Mouse (Mus musculus) heart, embryonic 13.5 days (tissue): ENCODE results near the gene Lrrc36. TPM values are rescaled to one million over a fixed set of nuclear protein-coding genes. Genes with fewer than 3 reads are reported as not detected.

Source experiments
- ATAC-seq: fragments of 200-750 bp; cut with Nextera tagmentation; 2 replicates; pipeline ENCODE4 v1.8.0; 2017; ENCODE audit warnings: moderate TSS enrichment; ENCODE audit not compliant: insufficient number of reproducible peaks, low FRiP score, low TSS enrichment; ENCODE audit errors: extremely low read depth
- H3K27ac ChIP-seq: fragments of 300-500 bp; sonication (generic); replicated peaks from 2 replicates; pipeline ENCODE4 v1.5.1; 2015; ENCODE audit warnings: moderate library complexity, mild to moderate bottlenecking, inconsistent platforms
- H3K27me3 ChIP-seq: fragments of 300-500 bp; sonication (generic); replicated peaks from 2 replicates; pipeline ENCODE4 v1.6.1; 2015; ENCODE audit warnings: mild to moderate bottlenecking, inconsistent platforms
- H3K36me3 ChIP-seq: fragments of 300-500 bp; sonication (generic); 2 replicates; pipeline ENCODE4 v1.6.1; 2015; ENCODE audit warnings: mild to moderate bottlenecking, inconsistent platforms
- H3K4me1 ChIP-seq: fragments of 300-500 bp; sonication (generic); 2 replicates; pipeline ENCODE4 v1.6.1; 2015; ENCODE audit warnings: inconsistent platforms
- H3K4me2 ChIP-seq: fragments of 300-500 bp; sonication (generic); 2 replicates; pipeline ENCODE4 v1.6.1; 2015; ENCODE audit warnings: inconsistent platforms, mild to moderate bottlenecking, moderate library complexity
- H3K4me3 ChIP-seq: fragments of 300-500 bp; sonication (generic); 2 replicates; pipeline ENCODE4 v1.5.1; 2015; ENCODE audit warnings: moderate library complexity, mild to moderate bottlenecking, inconsistent platforms
- H3K9ac ChIP-seq: fragments of 300-500 bp; sonication (generic); 2 replicates; pipeline ENCODE4 v1.6.1; 2015; ENCODE audit warnings: inconsistent platforms, mild to moderate bottlenecking, moderate library complexity
- H3K9me3 ChIP-seq: fragments of 300-500 bp; sonication (generic); 2 replicates; pipeline ENCODE4 v1.6.1; 2016; ENCODE audit warnings: inconsistent platforms
- WGBS: fragments of 180-500 bp; shearing (Covaris S2); methylation state at CpG from one replicate; pipeline ENCODE4 v1.1.7; 2015; ENCODE audit warnings: mixed read lengths; 5-methylcytosine and 5-hydroxymethylcytosine counted together
- polyA plus RNA-seq: library from polyadenylated mRNA; unstranded; fragments of >200 nt; fragmentation: Nextera tagmentation; extraction: Ambion mirVana; gene quantifications from 2 replicates; pipeline ENCODE4 v1.2.1, GENCODE M21; 2015

The Lrrc36 gene
- polyA plus RNA-seq, 1 experiment from 2014 or later = 0.08 TPM

GRCm38 (mm10) chr8:105448188-105448587, 34.8 kb downstream of the Lrrc36 start:
- no peaks in the 10 kb centered on the region for H3K9me3 ChIP-seq
- H3K4me3 ChIP-seq = no peak overlapping the region
- H3K9ac ChIP-seq = no peak overlapping the region
- WGBS = 72% methylated on average over 3 of the region's 3 CpGs
- no peak overlapping the region for H3K4me2 ChIP-seq
- H3K27ac ChIP-seq = no peak overlapping the region
- no peaks in the 10 kb centered on the region for H3K36me3 ChIP-seq
- peaks cover 3% of the 10 kb centered on the region for H3K27me3 ChIP-seq
- H3K4me1 ChIP-seq = peaks cover 10% of the 10 kb centered on the region
- no peak for ATAC-seq

GRCm38 (mm10) chr8:105448596-105448995, 35.2 kb downstream of the Lrrc36 start:
- Histone ChIP-seq H3K27ac (no peak overlapping the region), H3K27me3 (peaks cover 3% of the 10 kb centered on the region), H3K4me1 (peaks cover 10% of the 10 kb centered on the region), H3K9me3 (no peaks in the 10 kb centered on the region), H3K4me3 (no peak overlapping the region), H3K9ac (no peak overlapping the region), H3K4me2 (no peak overlapping the region), H3K36me3 (no peaks in the 10 kb centered on the region)
- ATAC-seq = no peak
- 71% methylated on average over 5 of the region's 5 CpGs for WGBS

- H3K9ac ChIP-seq = no peak overlapping the region
- H3K4me2 ChIP-seq = no peak overlapping the region
- peaks cover 3% of the 10 kb centered on the region; the same call in 1 of the 2 replicates for H3K4me1 ChIP-seq
- no peaks in the 10 kb centered on the region for H3K36me3 ChIP-seq
- ATAC-seq = no peak
- 77% methylated on average over 1 of the region's 1 CpGs for WGBS
- no peaks in the 10 kb centered on the region for H3K9me3 ChIP-seq
- H3K27me3 ChIP-seq = peaks cover 3% of the 10 kb centered on the region
- H3K4me3 ChIP-seq = no peak overlapping the region
- H3K27ac ChIP-seq = no peak overlapping the region
Observed at GRCm38 (mm10) chr8:105450977-105451376, 37.6 kb downstream of the Lrrc36 start.

GRCm38 (mm10) chr8:105451903-105452603, 38.7 kb downstream of the Lrrc36 start:
- H3K9ac ChIP-seq = no peak overlapping the region
- 59% methylated on average over 15 of the region's 15 CpGs for WGBS
- no peaks in the 10 kb centered on the region for H3K36me3 ChIP-seq
- no peak overlapping the region for H3K27ac ChIP-seq
- no peak overlapping the region for H3K4me3 ChIP-seq
- H3K4me1 ChIP-seq = peaks cover under 1% of the 10 kb centered on the region; the same call in 1 of the 2 replicates
- H3K27me3 ChIP-seq = peaks cover 3% of the 10 kb centered on the region
- ATAC-seq = no peak
- no peaks in the 10 kb centered on the region for H3K9me3 ChIP-seq
- no peak overlapping the region for H3K4me2 ChIP-seq

- Histone ChIP-seq H3K27ac (no peak overlapping the region), H3K9ac (no peak overlapping the region), H3K4me1 (peaks cover 5% of the 10 kb centered on the region; the same call in 1 of the 2 replicates), H3K4me3 (no peak overlapping the region), H3K27me3 (peaks cover 3% of the 10 kb centered on the region), H3K36me3 (no peaks in the 10 kb centered on the region), H3K9me3 (no peaks in the 10 kb centered on the region), H3K4me2 (no peak overlapping the region)
- ATAC-seq = no peak
- 67% methylated on average over 5 of the region's 5 CpGs for whole genome bisulfite sequencing
Observed at GRCm38 (mm10) chr8:105453296-105453695, 39.9 kb downstream of the Lrrc36 start.

GRCm38 (mm10) chr8:105454088-105454487, 40.7 kb downstream of the Lrrc36 start:
- no peak overlapping the region for H3K4me2 ChIP-seq
- no peaks in the 10 kb centered on the region for H3K9me3 ChIP-seq
- H3K9ac ChIP-seq = no peak overlapping the region
- H3K36me3 ChIP-seq = no peaks in the 10 kb centered on the region
- WGBS = 52% methylated on average over 5 of the region's 5 CpGs
- H3K27me3 ChIP-seq = peaks cover 3% of the 10 kb centered on the region
- H3K27ac ChIP-seq = no peak overlapping the region
- H3K4me3 ChIP-seq = no peak overlapping the region
- peaks cover 5% of the 10 kb centered on the region; the same call in 1 of the 2 replicates for H3K4me1 ChIP-seq
- ATAC-seq = no peak

GRCm38 (mm10) chr8:105455218-105455617, 41.8 kb downstream of the Lrrc36 start:
- ATAC-seq = no peak

GRCm38 (mm10) chr8:105461085-105461803, 47.9 kb downstream of the Lrrc36 start:
- 0 out of 2 replicates have a peak, but pooled peaks cover 9% of the 10 kb centered on the region for H3K27me3 ChIP-seq
- WGBS = 58% methylated on average over 13 of the region's 13 CpGs
- H3K9me3 ChIP-seq = no peaks in the 10 kb centered on the region
- peaks cover 12% of the 10 kb centered on the region; the same call in 1 of the 2 replicates for H3K4me1 ChIP-seq
- H3K27ac ChIP-seq = no peak overlapping the region
- H3K36me3 ChIP-seq = no peaks in the 10 kb centered on the region
- H3K4me2 ChIP-seq = no peak overlapping the region
- ATAC-seq = no peak
- no peak overlapping the region for H3K9ac ChIP-seq
- H3K4me3 ChIP-seq = no peak overlapping the region

More at GRCm38 (mm10) chr8:105455218-105455617, 41.8 kb downstream of the Lrrc36 start:
- Histone ChIP-seq H3K27me3 (peaks cover 3% of the 10 kb centered on the region), H3K27ac (no peak overlapping the region), H3K9ac (no peak overlapping the region), H3K4me3 (no peak overlapping the region), H3K36me3 (no peaks in the 10 kb centered on the region), H3K9me3 (no peaks in the 10 kb centered on the region), H3K4me1 (peaks cover 5% of the 10 kb centered on the region; the same call in 1 of the 2 replicates), H3K4me2 (no peak overlapping the region)
- 44% methylated on average over 10 of the region's 10 CpGs for WGBS

- 64% methylated on average over 7 of the region's 7 CpGs for WGBS
- H3K4me1 ChIP-seq = peaks cover 19% of the 10 kb centered on the region
Observed at GRCm38 (mm10) chr8:105464595-105464994, 51.2 kb downstream of the Lrrc36 start.

GRCm38 (mm10) chr8:105466246-105466645, 52.9 kb downstream of the Lrrc36 start:
- 0 out of 2 replicates have a peak, but pooled peaks cover 2% of the 10 kb centered on the region for H3K36me3 ChIP-seq
- 70% methylated on average over 6 of the region's 6 CpGs for WGBS
- ATAC-seq = no peak
- H3K9me3 ChIP-seq = no peaks in the 10 kb centered on the region
- no peak overlapping the region for H3K4me2 ChIP-seq
- H3K9ac ChIP-seq = no peak overlapping the region
- peaks cover 33% of the 10 kb centered on the region for H3K4me1 ChIP-seq
- H3K4me3 ChIP-seq = no peak overlapping the region
- H3K27me3 ChIP-seq = 0 out of 2 replicates have a peak, but pooled peaks cover 16% of the 10 kb centered on the region
- H3K27ac ChIP-seq = no peak overlapping the region

More at GRCm38 (mm10) chr8:105464595-105464994, 51.2 kb downstream of the Lrrc36 start:
- Histone ChIP-seq H3K36me3 (0 out of 2 replicates have a peak, but pooled peaks cover 2% of the 10 kb centered on the region), H3K4me2 (no peak overlapping the region), H3K27ac (no peak overlapping the region), H3K9me3 (no peaks in the 10 kb centered on the region), H3K4me3 (no peak overlapping the region), H3K9ac (peak overlapping the region; percentile 1; the same call in 1 of the 2 replicates), H3K27me3 (0 out of 2 replicates have a peak, but pooled peaks cover 9% of the 10 kb centered on the region)
- ATAC-seq = no peak

- H3K4me3 ChIP-seq = no peak overlapping the region
- 70% methylated on average over 7 of the region's 7 CpGs for WGBS
- no peak overlapping the region for H3K4me2 ChIP-seq
- no peak for ATAC-seq
- H3K9me3 ChIP-seq = no peaks in the 10 kb centered on the region
- H3K27ac ChIP-seq = no peak overlapping the region
- peaks cover 38% of the 10 kb centered on the region for H3K4me1 ChIP-seq
- H3K36me3 ChIP-seq = 0 out of 2 replicates have a peak, but pooled peaks cover 2% of the 10 kb centered on the region
- peaks cover 15% of the 10 kb centered on the region; the same call in 1 of the 2 replicates for H3K27me3 ChIP-seq
- no peak overlapping the region for H3K9ac ChIP-seq
Observed at GRCm38 (mm10) chr8:105466700-105467291, 53.4 kb downstream of the Lrrc36 start.
